Mouse (Mus musculus): ENCODE results near the gene Wdr90.

Wdr90 gene

DNA sequence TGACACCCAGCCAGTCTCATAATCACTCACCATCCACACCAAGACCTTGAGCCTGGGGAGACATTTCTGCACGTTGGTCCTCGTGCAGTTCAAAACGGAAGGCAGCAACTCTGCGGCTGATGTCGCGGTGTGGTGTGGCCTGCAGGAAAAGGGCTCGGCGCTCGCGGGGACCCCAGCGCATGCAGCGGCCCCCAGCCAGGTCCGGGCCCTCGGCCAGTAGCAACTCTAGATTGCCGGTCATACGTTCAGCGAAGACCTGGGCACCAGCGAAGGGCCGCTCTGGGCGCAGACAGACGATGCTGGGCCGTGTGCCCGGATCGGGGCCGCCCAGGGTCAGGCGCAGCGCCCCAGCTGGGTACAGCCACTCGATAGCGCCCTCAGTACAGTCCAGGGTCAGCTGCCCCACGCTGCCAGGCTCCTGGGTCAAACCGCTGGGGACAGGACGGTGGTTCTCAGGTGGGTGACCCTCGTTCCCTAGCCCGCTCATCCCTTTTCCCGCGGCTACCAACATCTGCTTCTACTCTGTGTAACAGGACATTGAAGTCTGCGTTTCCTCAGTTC lies 65.0 kb downstream of the Wdr90 start:
- DNase-seq: no peak

DNA sequence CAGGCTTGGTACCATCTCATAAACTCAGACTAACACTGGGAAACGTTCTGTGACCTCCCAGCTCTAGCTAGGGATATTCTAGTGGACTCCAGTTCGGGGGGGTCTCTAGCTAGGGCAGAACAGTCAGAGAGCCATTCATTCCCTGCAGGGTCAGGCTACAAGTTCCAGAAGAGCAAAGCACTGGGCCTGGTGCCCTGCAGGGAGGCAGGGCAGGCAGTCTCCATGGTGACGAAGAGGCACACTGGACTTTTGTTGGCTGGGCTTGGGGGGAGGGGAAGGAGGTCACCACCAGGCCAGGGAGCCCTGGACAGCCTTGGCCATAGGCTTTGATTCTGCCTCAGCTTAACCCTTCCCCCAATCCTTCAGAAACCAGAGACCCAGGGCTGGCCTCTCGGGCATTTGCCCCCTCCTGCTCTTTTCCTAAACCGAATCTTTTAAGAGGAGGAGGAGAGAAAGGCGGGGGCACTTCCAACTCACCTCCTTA lies 65.7 kb downstream of the Wdr90 start, which contains the start of gene AC134908.4:
TSS of gene AC134908.4 (minus strand) at position 51 of the 484 bp plus-strand sequence.
- DNase-seq: no peak

DNA sequence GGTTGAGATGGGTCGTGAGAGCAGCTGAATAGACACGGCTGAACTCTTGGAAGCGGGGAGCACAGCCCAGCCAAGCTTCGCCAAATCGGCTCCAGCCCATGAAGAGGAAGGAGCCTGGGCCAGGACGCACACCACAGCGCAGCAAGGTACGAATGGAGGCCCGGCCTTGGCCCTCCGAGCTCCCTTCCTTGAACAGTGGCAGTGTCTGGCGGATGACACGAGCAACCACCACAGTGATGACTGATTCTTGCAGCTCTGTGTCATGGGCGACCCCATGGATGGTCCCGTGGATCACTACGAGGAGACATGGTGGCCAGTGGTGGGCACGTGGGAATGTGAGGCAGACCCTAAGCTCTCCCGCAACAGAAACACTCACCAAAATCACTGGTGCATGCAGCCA lies 66.3 kb downstream of the Wdr90 start:
- DNase-seq: no peak

Measured in cerebellum, adult 9-10 months (tissue).